Mouse (Mus musculus): ENCODE results near the gene Ksr2. TPM values are rescaled to one million over a fixed set of nuclear protein-coding genes. Genes with fewer than 3 reads are reported as not detected.

The Ksr2 gene
- 10.7 and 12.6 TPM in 2 replicates for total RNA-seq (2014; rRNA removed)
- 6.1 and 6.3 TPM in 2 replicates for polyA plus RNA-seq (2015; fragmentation: Nextera tagmentation; extraction: Ambion mirVana)

GRCm38 (mm10) chr5:117413507-117414501 lies at the start of gene Ksr2:
Gene Ksr2 (plus strand): TSS chr5:117414000.
- under 1% methylated on average over 82 of the region's 89 CpGs for WGBS

GRCm38 (mm10) chr5:117364821-117365220 lies 49.0 kb upstream of the Ksr2 start:
- no peaks in the 10 kb centered on the region for H3K27me3 ChIP-seq (ENCODE audit: insufficient read depth, low read length)
- no peak overlapping the region for H3K9ac ChIP-seq (replicated peaks; ENCODE audit: low read length)
- H3K27ac ChIP-seq = no peak overlapping the region
- H3K4me2 ChIP-seq (ENCODE audit: low read depth, low read length) = no peak overlapping the region
- H3K9me3 ChIP-seq (ENCODE audit: low read length) = no peaks in the 10 kb centered on the region
- DNase-seq (ENCODE audit: low spot score) = no peak
- H3K4me1 ChIP-seq (ENCODE audit: insufficient read depth, low read length) = peaks cover 9% of the 10 kb centered on the region; the same call in 1 of the 2 replicates
- no peak overlapping the region for H3K4me3 ChIP-seq (ENCODE audit: low read length)
- TF ChIP-seq CTCF (IDR thresholded peaks at IDR 0.05; ENCODE audit: low read depth) = no peak
- ATAC-seq = no peak
- WGBS = 67% methylated on average over 3 of the region's 3 CpGs
- H3K36me3 ChIP-seq (ENCODE audit: insufficient read depth, low read length) = peaks cover 26% of the 10 kb centered on the region

More at GRCm38 (mm10) chr5:117413507-117414501, at the start of gene Ksr2:
- Histone ChIP-seq H3K27me3 (ENCODE audit: insufficient read depth, low read length) (no peaks in the 10 kb centered on the region), H3K4me1 (ENCODE audit: insufficient read depth, low read length) (0 out of 2 replicates have a peak, but pooled peaks cover 4% of the 10 kb centered on the region), H3K9me3 (ENCODE audit: low read length) (no peaks in the 10 kb centered on the region), H3K4me2 (ENCODE audit: low read depth, low read length) (peak within 1 kb of the TSS; percentile 77), H3K4me3 (ENCODE audit: low read length) (peak within 1 kb of the TSS; percentile 71), H3K27ac (peak within 1 kb of the TSS; percentile 98), H3K9ac (replicated peaks; ENCODE audit: low read length) (peak within 1 kb of the TSS; percentile 88), H3K36me3 (ENCODE audit: insufficient read depth, low read length) (no peaks in the 10 kb centered on the region)
- ATAC-seq = peak; percentile 91
- peak; percentile 27; the same call in 1 of the 2 replicates for TF ChIP-seq CTCF (IDR thresholded peaks at IDR 0.05; ENCODE audit: low read depth)
- peak; percentile 86 for DNase-seq (ENCODE audit: low spot score)

GRCm38 (mm10) chr5:117365904-117366561 lies 47.8 kb upstream of the Ksr2 start:
- no peak overlapping the region for H3K27ac ChIP-seq
- no peak for TF ChIP-seq CTCF (IDR thresholded peaks at IDR 0.05; ENCODE audit: low read depth)
- H3K9ac ChIP-seq (replicated peaks; ENCODE audit: low read length) = no peak overlapping the region
- no peaks in the 10 kb centered on the region for H3K27me3 ChIP-seq (ENCODE audit: insufficient read depth, low read length)
- H3K4me1 ChIP-seq (ENCODE audit: insufficient read depth, low read length) = peaks cover 1% of the 10 kb centered on the region; the same call in 1 of the 2 replicates
- no peak overlapping the region for H3K4me2 ChIP-seq (ENCODE audit: low read depth, low read length)
- no peak for ATAC-seq
- H3K9me3 ChIP-seq (ENCODE audit: low read length) = no peaks in the 10 kb centered on the region
- WGBS = 92% methylated on average over 13 of the region's 13 CpGs
- no peak for DNase-seq (ENCODE audit: low spot score)
- H3K4me3 ChIP-seq (ENCODE audit: low read length) = no peak overlapping the region
- peaks cover 37% of the 10 kb centered on the region for H3K36me3 ChIP-seq (ENCODE audit: insufficient read depth, low read length)

- H3K4me3 ChIP-seq (ENCODE audit: low read length) = no peak overlapping the region
- H3K27me3 ChIP-seq (ENCODE audit: insufficient read depth, low read length) = no peaks in the 10 kb centered on the region
- peaks cover 49% of the 10 kb centered on the region for H3K36me3 ChIP-seq (ENCODE audit: insufficient read depth, low read length)
- WGBS = 50% methylated on average over 8 of the region's 8 CpGs
- ATAC-seq (no peak), DNase-seq (ENCODE audit: low spot score) (no peak)
- H3K4me1 ChIP-seq (ENCODE audit: insufficient read depth, low read length) = no peaks in the 10 kb centered on the region
- H3K9me3 ChIP-seq (ENCODE audit: low read length) = no peaks in the 10 kb centered on the region
- no peak overlapping the region for H3K4me2 ChIP-seq (ENCODE audit: low read depth, low read length)
- no peak overlapping the region for H3K27ac ChIP-seq
- no peak for TF ChIP-seq CTCF (IDR thresholded peaks at IDR 0.05; ENCODE audit: low read depth)
- no peak overlapping the region for H3K9ac ChIP-seq (replicated peaks; ENCODE audit: low read length)
Observed at GRCm38 (mm10) chr5:117367206-117367605, 46.6 kb upstream of the Ksr2 start.

GRCm38 (mm10) chr5:117370592-117370991 lies 43.2 kb upstream of the Ksr2 start:
- peaks cover 59% of the 10 kb centered on the region for H3K36me3 ChIP-seq (ENCODE audit: insufficient read depth, low read length)
- ATAC-seq = no peak

GRCm38 (mm10) chr5:117373418-117373817 lies 40.4 kb upstream of the Ksr2 start:
- H3K4me2 ChIP-seq (ENCODE audit: low read depth, low read length) = no peak overlapping the region
- H3K4me1 ChIP-seq (ENCODE audit: insufficient read depth, low read length) = no peaks in the 10 kb centered on the region
- WGBS = 90% methylated on average over 9 of the region's 9 CpGs
- no peaks in the 10 kb centered on the region for H3K9me3 ChIP-seq (ENCODE audit: low read length)
- H3K36me3 ChIP-seq (ENCODE audit: insufficient read depth, low read length) = peaks cover 57% of the 10 kb centered on the region
- H3K9ac ChIP-seq (replicated peaks; ENCODE audit: low read length) = no peak overlapping the region
- ATAC-seq (no peak), DNase-seq (ENCODE audit: low spot score) (no peak)
- no peak overlapping the region for H3K4me3 ChIP-seq (ENCODE audit: low read length)
- H3K27ac ChIP-seq = no peak overlapping the region
- no peaks in the 10 kb centered on the region for H3K27me3 ChIP-seq (ENCODE audit: insufficient read depth, low read length)
- TF ChIP-seq CTCF (IDR thresholded peaks at IDR 0.05; ENCODE audit: low read depth) = no peak

More at GRCm38 (mm10) chr5:117370592-117370991, 43.2 kb upstream of the Ksr2 start:
- Histone ChIP-seq H3K27ac (no peak overlapping the region), H3K27me3 (ENCODE audit: insufficient read depth, low read length) (no peaks in the 10 kb centered on the region), H3K9ac (replicated peaks; ENCODE audit: low read length) (no peak overlapping the region), H3K4me3 (ENCODE audit: low read length) (no peak overlapping the region), H3K4me1 (ENCODE audit: insufficient read depth, low read length) (no peaks in the 10 kb centered on the region), H3K4me2 (ENCODE audit: low read depth, low read length) (no peak overlapping the region), H3K9me3 (ENCODE audit: low read length) (no peaks in the 10 kb centered on the region)
- 68% methylated on average over 10 of the region's 10 CpGs for WGBS
- TF ChIP-seq CTCF (IDR thresholded peaks at IDR 0.05; ENCODE audit: low read depth) = no peak
- DNase-seq (ENCODE audit: low spot score) = no peak

All from hindbrain, postnatal 0 days (tissue).